Mouse (Mus musculus): ENCODE measurements around the gene Kif9. TPM values are rescaled to one million over a fixed set of nuclear protein-coding genes. Genes with fewer than 3 reads are reported as not detected.

The Kif9 gene
- total and polyA plus RNA-seq, 2 experiments from 2014 or later = 3.3 to 3.9 TPM

DNA sequence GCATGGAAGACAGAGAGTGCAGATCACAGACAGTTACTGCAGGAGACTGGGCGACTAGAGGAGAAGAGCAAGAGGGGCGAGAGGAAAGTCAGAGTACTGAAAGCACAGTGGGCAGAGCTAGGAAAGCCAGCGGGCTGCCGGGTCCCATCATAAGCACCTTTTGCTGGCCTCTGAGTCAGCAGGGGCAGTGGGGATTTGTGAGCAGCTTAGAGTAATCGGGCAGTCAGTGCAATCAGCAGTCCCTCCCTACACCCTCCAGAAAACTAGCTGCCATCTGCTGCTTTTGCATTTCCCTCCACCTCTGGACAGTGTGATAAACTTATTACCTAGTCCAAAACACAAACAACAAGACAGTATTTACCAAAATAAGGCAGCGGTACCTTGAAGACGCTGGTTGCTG is 14.4 kb upstream of the Kif9 start:
- 81% methylated on average over 7 of the region's 7 CpGs for WGBS
- TF ChIP-seq CTCF (IDR thresholded peaks at IDR 0.05; ENCODE audit: low read depth) = no peak
- no peak for DNase-seq (ENCODE audit: low spot score)
- Histone ChIP-seq H3K27me3 (ENCODE audit: insufficient read depth, low read length) (no peaks in the 10 kb centered on the region), H3K9me3 (ENCODE audit: low read length) (no peaks in the 10 kb centered on the region), H3K4me3 (ENCODE audit: low read length) (no peak overlapping the region), H3K4me2 (ENCODE audit: low read depth, low read length) (no peak overlapping the region), H3K36me3 (ENCODE audit: insufficient read depth, low read length) (no peaks in the 10 kb centered on the region), H3K9ac (replicated peaks; ENCODE audit: low read length) (no peak overlapping the region), H3K27ac (no peak overlapping the region), H3K4me1 (ENCODE audit: insufficient read depth, low read length) (no peaks in the 10 kb centered on the region)
- no peak for ATAC-seq

- no peak for TF ChIP-seq CTCF (IDR thresholded peaks at IDR 0.05; ENCODE audit: low read depth)
Measured at GRCm38 (mm10) chr9:110463983-110464591, 12.7 kb upstream of the Kif9 start.

GRCm38 (mm10) chr9:110465336-110465735 is 11.4 kb upstream of the Kif9 start:
- ATAC-seq (no peak), DNase-seq (ENCODE audit: low spot score) (no peak)
- Histone ChIP-seq H3K9ac (replicated peaks; ENCODE audit: low read length) (no peak overlapping the region), H3K4me2 (ENCODE audit: low read depth, low read length) (no peak overlapping the region), H3K27me3 (ENCODE audit: insufficient read depth, low read length) (no peaks in the 10 kb centered on the region), H3K27ac (no peak overlapping the region), H3K4me3 (ENCODE audit: low read length) (no peak overlapping the region), H3K4me1 (ENCODE audit: insufficient read depth, low read length) (no peaks in the 10 kb centered on the region), H3K36me3 (ENCODE audit: insufficient read depth, low read length) (no peaks in the 10 kb centered on the region), H3K9me3 (ENCODE audit: low read length) (no peaks in the 10 kb centered on the region)
- 97% methylated on average over 6 of the region's 6 CpGs for WGBS
- TF ChIP-seq CTCF (IDR thresholded peaks at IDR 0.05; ENCODE audit: low read depth) = no peak

More at GRCm38 (mm10) chr9:110463983-110464591, 12.7 kb upstream of the Kif9 start:
- Histone ChIP-seq H3K36me3 (ENCODE audit: insufficient read depth, low read length) (no peaks in the 10 kb centered on the region), H3K4me3 (ENCODE audit: low read length) (no peak overlapping the region), H3K9ac (replicated peaks; ENCODE audit: low read length) (no peak overlapping the region), H3K9me3 (ENCODE audit: low read length) (no peaks in the 10 kb centered on the region), H3K27ac (no peak overlapping the region), H3K27me3 (ENCODE audit: insufficient read depth, low read length) (no peaks in the 10 kb centered on the region), H3K4me1 (ENCODE audit: insufficient read depth, low read length) (no peaks in the 10 kb centered on the region), H3K4me2 (ENCODE audit: low read depth, low read length) (no peak overlapping the region)
- no peak for ATAC-seq
- no peak for DNase-seq (ENCODE audit: low spot score)
- WGBS = 92% methylated on average over 6 of the region's 6 CpGs

DNA sequence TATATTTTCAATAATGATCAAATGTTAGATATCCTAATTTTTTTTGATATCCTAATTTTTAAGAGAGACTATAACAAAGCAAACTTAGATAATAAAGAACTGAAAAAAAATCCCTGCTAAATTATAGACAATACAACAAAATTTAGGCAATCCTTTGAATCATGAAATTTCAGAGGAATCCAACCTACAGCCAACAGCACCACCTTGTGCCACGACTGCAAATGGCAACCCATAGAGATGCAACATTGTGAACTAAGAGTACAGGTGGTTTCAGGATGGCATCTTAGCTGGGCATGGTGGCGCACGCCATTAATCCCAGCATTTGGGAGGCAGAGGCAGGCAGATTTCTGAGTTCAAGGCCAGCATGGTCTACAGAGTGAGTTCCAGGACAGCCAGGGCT is 10.6 kb upstream of the Kif9 start:
- no peak for DNase-seq (ENCODE audit: low spot score)
- no peak overlapping the region for H3K27ac ChIP-seq

GRCm38 (mm10) chr9:110477951-110478350 is 1.2 kb downstream of the Kif9 start:
- no peak overlapping the region for H3K27ac ChIP-seq
- no peak overlapping the region for H3K4me2 ChIP-seq (ENCODE audit: low read depth, low read length)
- H3K27me3 ChIP-seq (ENCODE audit: insufficient read depth, low read length) = no peaks in the 10 kb centered on the region
- no peak overlapping the region for H3K4me3 ChIP-seq (ENCODE audit: low read length)
- ATAC-seq (no peak), DNase-seq (ENCODE audit: low spot score) (no peak)
- 61% methylated on average over 11 of the region's 11 CpGs for WGBS
- no peaks in the 10 kb centered on the region for H3K36me3 ChIP-seq (ENCODE audit: insufficient read depth, low read length)
- no peaks in the 10 kb centered on the region for H3K9me3 ChIP-seq (ENCODE audit: low read length)
- TF ChIP-seq CTCF (IDR thresholded peaks at IDR 0.05; ENCODE audit: low read depth) = no peak
- peaks cover 4% of the 10 kb centered on the region; the same call in 1 of the 2 replicates for H3K4me1 ChIP-seq (ENCODE audit: insufficient read depth, low read length)
- H3K9ac ChIP-seq (replicated peaks; ENCODE audit: low read length) = no peak overlapping the region

More for the DNA sequence above, 10.6 kb upstream of the Kif9 start:
- no peaks in the 10 kb centered on the region for H3K4me1 ChIP-seq (ENCODE audit: insufficient read depth, low read length)
- no peak overlapping the region for H3K4me3 ChIP-seq (ENCODE audit: low read length)
- H3K27me3 ChIP-seq (ENCODE audit: insufficient read depth, low read length) = no peaks in the 10 kb centered on the region
- no peak overlapping the region for H3K9ac ChIP-seq (replicated peaks; ENCODE audit: low read length)
- TF ChIP-seq CTCF (IDR thresholded peaks at IDR 0.05; ENCODE audit: low read depth) = peak; percentile 51
- no peaks in the 10 kb centered on the region for H3K36me3 ChIP-seq (ENCODE audit: insufficient read depth, low read length)
- no peak for ATAC-seq
- H3K4me2 ChIP-seq (ENCODE audit: low read depth, low read length) = no peak overlapping the region
- 87% methylated on average over 3 of the region's 3 CpGs for WGBS
- H3K9me3 ChIP-seq (ENCODE audit: low read length) = no peaks in the 10 kb centered on the region

DNA sequence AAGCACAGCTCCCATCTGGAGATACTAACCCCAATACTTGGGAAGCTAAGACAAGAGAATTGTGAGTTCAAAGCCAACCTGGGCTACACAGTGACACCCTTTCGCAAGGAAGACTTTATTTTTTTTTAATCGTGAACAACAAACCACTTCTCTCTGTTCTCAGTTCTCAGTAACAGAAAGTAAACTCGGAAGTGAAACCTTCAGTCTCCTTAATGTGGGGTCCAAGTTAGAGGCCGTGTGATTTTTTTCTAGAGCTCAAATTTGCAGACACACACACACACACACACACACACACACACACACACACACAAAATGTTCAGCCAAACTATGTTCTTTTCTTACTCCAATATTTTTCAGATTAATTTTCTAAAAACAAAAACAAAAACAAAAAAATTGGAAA is 1.9 kb downstream of the Kif9 start:
- no peak for TF ChIP-seq CTCF (IDR thresholded peaks at IDR 0.05; ENCODE audit: low read depth)
- ATAC-seq (no peak), DNase-seq (ENCODE audit: low spot score) (no peak)
- H3K27me3 ChIP-seq (ENCODE audit: insufficient read depth, low read length) = no peaks in the 10 kb centered on the region
- 79% methylated on average over 4 of the region's 4 CpGs for WGBS
- no peaks in the 10 kb centered on the region for H3K9me3 ChIP-seq (ENCODE audit: low read length)
- H3K4me2 ChIP-seq (ENCODE audit: low read depth, low read length) = no peak overlapping the region
- H3K27ac ChIP-seq = no peak overlapping the region
- H3K4me3 ChIP-seq (ENCODE audit: low read length) = no peak overlapping the region
- no peak overlapping the region for H3K9ac ChIP-seq (replicated peaks; ENCODE audit: low read length)
- H3K4me1 ChIP-seq (ENCODE audit: insufficient read depth, low read length) = peaks cover 4% of the 10 kb centered on the region; the same call in 1 of the 2 replicates
- no peaks in the 10 kb centered on the region for H3K36me3 ChIP-seq (ENCODE audit: insufficient read depth, low read length)

- no peaks in the 10 kb centered on the region for H3K36me3 ChIP-seq (ENCODE audit: insufficient read depth, low read length)
- peaks cover 3% of the 10 kb centered on the region; the same call in 1 of the 2 replicates for H3K9me3 ChIP-seq (ENCODE audit: low read length)
- no peak overlapping the region for H3K27ac ChIP-seq
- H3K4me1 ChIP-seq (ENCODE audit: insufficient read depth, low read length) = no peaks in the 10 kb centered on the region
- no peaks in the 10 kb centered on the region for H3K27me3 ChIP-seq (ENCODE audit: insufficient read depth, low read length)
- no peak for TF ChIP-seq CTCF (IDR thresholded peaks at IDR 0.05; ENCODE audit: low read depth)
- H3K9ac ChIP-seq (replicated peaks; ENCODE audit: low read length) = no peak overlapping the region
- no peak for DNase-seq (ENCODE audit: low spot score)
- no peak for ATAC-seq
- 14% methylated on average over 4 of the region's 4 CpGs for WGBS
- no peak overlapping the region for H3K4me2 ChIP-seq (ENCODE audit: low read depth, low read length)
- H3K4me3 ChIP-seq (ENCODE audit: low read length) = no peak overlapping the region
Measured at GRCm38 (mm10) chr9:110488841-110489240, 12.1 kb downstream of the Kif9 start.

All from hindbrain, postnatal 0 days (tissue).